Mouse (Mus musculus): ENCODE measurements at regions not wholly inside any gene's neighbourhood (a gene's known extent, or its start where the extent isn't known, plus 50 kb on each side); places are given as distances from the start of the nearest gene placed in this dataset.

- DNase-seq (ENCODE audit: low spot score) = no peak
These were observed 212.2 kb downstream of the Cdh7 start for GRCm38 (mm10) chr1:110194481-110194880.

- DNase-seq (ENCODE audit: low spot score) = no peak
These were observed 233.7 kb downstream of the Cdh7 start for GRCm38 (mm10) chr1:110215956-110216355.

- DNase-seq (ENCODE audit: low spot score) = peak; percentile 11
These were observed 264.0 kb downstream of the Cdh7 start for GRCm38 (mm10) chr1:110246218-110246617.
